Mouse (Mus musculus) CH12.LX (cell line): ENCODE data around the gene Vps13a. TPM values are rescaled to one million over a fixed set of nuclear protein-coding genes. Genes with fewer than 3 reads are reported as not detected.

Experiments used
- DNase-seq: peaks from one replicate; pipeline ENCODE4 v3.0.0-alpha.2; 2013; ENCODE audit errors: extremely low read depth
- H3K27ac ChIP-seq: 2 replicates; pipeline ENCODE4 v1.5.1; 2012; ENCODE audit warnings: low read depth, mild to moderate bottlenecking, control low read depth, moderate library complexity; ENCODE audit not compliant: insufficient read depth
- H3K27me3 ChIP-seq: replicated peaks from 2 replicates; pipeline ENCODE3; 2012; ENCODE audit warnings: inconsistent platforms
- H3K36me3 ChIP-seq, 2 experiments: replicated peaks in 1 of 2; 2 replicates each; pipeline versions ENCODE3 to v1.6.1; 2012; ENCODE audit warnings: inconsistent platforms in 1 of 2, low read length in 1 of 2, mild to moderate bottlenecking in 1 of 2, mixed read lengths in 1 of 2, moderate library complexity in 1 of 2; ENCODE audit not compliant: control insufficient read depth in 1 of 2, insufficient read depth in 1 of 2
- H3K4me1 ChIP-seq, 2 experiments: 2 replicates each; pipeline ENCODE4 v1.6.1; 2012; ENCODE audit warnings: inconsistent platforms in 1 of 2, moderate library complexity in 1 of 2; ENCODE audit not compliant: insufficient read depth in 2 of 2, control insufficient read depth in 1 of 2
- H3K4me2 ChIP-seq: 2 replicates; pipeline ENCODE4 v1.6.1; 2012; ENCODE audit warnings: low read depth, mild to moderate bottlenecking, control low read depth; ENCODE audit not compliant: poor library complexity, insufficient read depth, severe bottlenecking
- H3K4me3 ChIP-seq, 3 experiments: fragments of 150-350 bp in 1 of 3; sonication (generic) in 1 of 3; replicated peaks in 1 of 3; 2 replicates each; pipeline versions ENCODE3 to v1.5.1; 2011 to 2012; ENCODE audit warnings: low read depth in 2 of 3, low read length in 2 of 3, mild to moderate bottlenecking in 2 of 3, moderate library complexity in 2 of 3, control low read depth in 1 of 3, improper control_type of control experiment in 1 of 3, inconsistent platforms in 1 of 3, mixed read lengths in 1 of 3; ENCODE audit not compliant: poor library complexity in 1 of 3
- H3K79me2 ChIP-seq: replicated peaks from 2 replicates; pipeline ENCODE4 v1.6.1; 2012; ENCODE audit warnings: mild to moderate bottlenecking, moderate library complexity; ENCODE audit not compliant: control insufficient read depth, poor library complexity, insufficient read depth, severe bottlenecking; ENCODE audit errors: extremely low read depth
- H3K9ac ChIP-seq: 2 replicates; pipeline ENCODE4 v1.6.1; 2012; ENCODE audit warnings: low read depth, mild to moderate bottlenecking, control low read depth, moderate library complexity; ENCODE audit not compliant: insufficient read depth
- H3K9me3 ChIP-seq: replicated peaks from 2 replicates; pipeline ENCODE3; 2012; ENCODE audit warnings: low read length, inconsistent platforms, mixed read lengths
- BHLHE40 ChIP-seq: IDR thresholded peaks from 2 replicates; pipeline ENCODE4 v1.6.1; 2011; ENCODE audit warnings: mild to moderate bottlenecking, low read depth, low read length, improper control_type of control experiment
- CHD2 ChIP-seq: IDR thresholded peaks from 2 replicates; pipeline ENCODE4 v1.6.1; 2011; ENCODE audit warnings: low read length, improper control_type of control experiment
- E2F4 ChIP-seq: IDR thresholded peaks from 2 replicates; pipeline ENCODE4 v1.6.1; 2011; ENCODE audit warnings: low read depth, low read length, improper control_type of control experiment; ENCODE audit not compliant: insufficient replicate concordance
- ELF1 ChIP-seq: IDR thresholded peaks from 2 replicates; pipeline ENCODE4 v1.6.1; 2014; ENCODE audit warnings: low read depth, mild to moderate bottlenecking, inconsistent platforms, low read length, improper control_type of control experiment
- ETS1 ChIP-seq: conservative IDR thresholded peaks from 2 replicates; pipeline ENCODE4 v1.6.1; 2012; ENCODE audit warnings: low read depth, mild to moderate bottlenecking, inconsistent platforms, low read length, improper control_type of control experiment, moderate library complexity
- GABPA ChIP-seq: IDR thresholded peaks from 2 replicates; pipeline ENCODE4 v1.6.1; 2012; ENCODE audit warnings: low read depth, low read length, improper control_type of control experiment, inconsistent platforms; ENCODE audit not compliant: insufficient replicate concordance
- HCFC1 ChIP-seq: IDR thresholded peaks from 2 replicates; pipeline ENCODE4 v1.6.1; 2012; ENCODE audit warnings: low read depth, mild to moderate bottlenecking, inconsistent platforms, low read length, improper control_type of control experiment
- IRF4 ChIP-seq: IDR thresholded peaks from 2 replicates; pipeline ENCODE4 v1.6.1; 2014; ENCODE audit warnings: low read depth, mild to moderate bottlenecking, inconsistent platforms, low read length, improper control_type of control experiment
- MEF2A ChIP-seq: IDR thresholded peaks from 2 replicates; pipeline ENCODE4 v1.6.1; 2014; ENCODE audit warnings: low read depth, mild to moderate bottlenecking, inconsistent platforms, low read length, improper control_type of control experiment, borderline replicate concordance
- MXI1 ChIP-seq: IDR thresholded peaks from 2 replicates; pipeline ENCODE4 v1.6.1; 2011; ENCODE audit warnings: mild to moderate bottlenecking, low read depth, low read length, improper control_type of control experiment
- NELFE ChIP-seq: IDR thresholded peaks from 2 replicates; pipeline ENCODE4 v1.6.1; 2011; ENCODE audit warnings: low read depth, low read length, improper control_type of control experiment
- NRF1 ChIP-seq: IDR thresholded peaks from 2 replicates; pipeline ENCODE4 v1.6.1; 2014; ENCODE audit warnings: low read depth, mild to moderate bottlenecking, inconsistent platforms, low read length, improper control_type of control experiment, moderate library complexity
- PAX5 ChIP-seq: IDR thresholded peaks from 2 replicates; pipeline ENCODE4 v1.6.1; 2012; ENCODE audit warnings: low read length, inconsistent platforms, mixed read lengths
- POLR2A ChIP-seq: IDR thresholded peaks from 2 replicates; pipeline ENCODE4 v1.6.1; 2011; ENCODE audit warnings: low read depth, mild to moderate bottlenecking, improper control_type of control experiment, low read length
- RCOR1 ChIP-seq: conservative IDR thresholded peaks from 2 replicates; pipeline ENCODE4 v1.6.1; 2012; ENCODE audit warnings: low read depth, mild to moderate bottlenecking, inconsistent platforms, low read length, improper control_type of control experiment
- SIN3A ChIP-seq: IDR thresholded peaks from 2 replicates; pipeline ENCODE4 v1.6.1; 2012; ENCODE audit warnings: low read length, improper control_type of control experiment, inconsistent platforms
- TCF12 ChIP-seq: IDR thresholded peaks from 2 replicates; pipeline ENCODE4 v1.6.1; 2014; ENCODE audit warnings: low read depth, mild to moderate bottlenecking, inconsistent platforms, low read length, improper control_type of control experiment
- UBTF ChIP-seq: IDR thresholded peaks from 2 replicates; pipeline ENCODE4 v1.6.1; 2012; ENCODE audit warnings: low read depth, mild to moderate bottlenecking, inconsistent platforms, low read length, improper control_type of control experiment, moderate library complexity
- USF1 ChIP-seq: IDR thresholded peaks from 2 replicates; pipeline ENCODE4 v1.6.1; 2014; ENCODE audit warnings: low read depth, mild to moderate bottlenecking, inconsistent platforms, low read length, improper control_type of control experiment
- ZC3H11A ChIP-seq: IDR thresholded peaks from 2 replicates; pipeline ENCODE4 v1.6.1; 2012; ENCODE audit warnings: low read depth, mild to moderate bottlenecking, inconsistent platforms, low read length, improper control_type of control experiment
- ZKSCAN1 ChIP-seq: IDR thresholded peaks from 2 replicates; pipeline ENCODE4 v1.6.1; 2012; ENCODE audit warnings: low read depth, inconsistent platforms, low read length, improper control_type of control experiment, borderline replicate concordance
- ZNF384 ChIP-seq: IDR thresholded peaks from 2 replicates; pipeline ENCODE4 v1.6.1; 2012; ENCODE audit warnings: low read depth, low read length, improper control_type of control experiment, inconsistent platforms
- dilution Hi-C: fragments of 300-500 bp; cut with MboI; formaldehyde crosslinking; loops from 2 replicates; pipeline ENCODE4 v1.14.3; 2020; ENCODE audit warnings: low sequenced_read_pairs; ENCODE audit not compliant: extremely low pct_unique_long_range_greater_than_20kb, extremely low pct_ligation_motif_present
- in situ Hi-C: fragments of 300-500 bp; cut with MboI; formaldehyde crosslinking; loops from 3 replicates; pipeline ENCODE4 v1.14.3; 2019; ENCODE audit warnings: low sequenced_read_pairs, low pct_ligation_motif_present, low pct_unique_long_range_greater_than_20kb, mixed read lengths
- polyA plus RNA-seq: library from polyadenylated mRNA; unstranded; fragments of >175 nt; gene quantifications from 2 replicates; pipeline ENCODE4 v1.2.1, GENCODE M21; 2012; ENCODE audit warnings: low read depth; ENCODE audit not compliant: insufficient read length
- total RNA-seq, 2 experiments: library from RNA; depleted of rRNA; stranded (reverse); fragments of 300-350 nt in 1 of 2; fragments of >200 nt in 1 of 2; gene quantifications; 2 replicates each; pipeline ENCODE4 v1.2.3; 2012 to 2014

Vps13a gene
- total RNA-seq (2012; rRNA removed) = 27.8 and 35.9 TPM in 2 replicates
- total RNA-seq (2014; rRNA removed) = 32.5 and 33.5 TPM in 2 replicates
- polyA plus RNA-seq = 31.9 and 36.7 TPM in 2 replicates

DNA sequence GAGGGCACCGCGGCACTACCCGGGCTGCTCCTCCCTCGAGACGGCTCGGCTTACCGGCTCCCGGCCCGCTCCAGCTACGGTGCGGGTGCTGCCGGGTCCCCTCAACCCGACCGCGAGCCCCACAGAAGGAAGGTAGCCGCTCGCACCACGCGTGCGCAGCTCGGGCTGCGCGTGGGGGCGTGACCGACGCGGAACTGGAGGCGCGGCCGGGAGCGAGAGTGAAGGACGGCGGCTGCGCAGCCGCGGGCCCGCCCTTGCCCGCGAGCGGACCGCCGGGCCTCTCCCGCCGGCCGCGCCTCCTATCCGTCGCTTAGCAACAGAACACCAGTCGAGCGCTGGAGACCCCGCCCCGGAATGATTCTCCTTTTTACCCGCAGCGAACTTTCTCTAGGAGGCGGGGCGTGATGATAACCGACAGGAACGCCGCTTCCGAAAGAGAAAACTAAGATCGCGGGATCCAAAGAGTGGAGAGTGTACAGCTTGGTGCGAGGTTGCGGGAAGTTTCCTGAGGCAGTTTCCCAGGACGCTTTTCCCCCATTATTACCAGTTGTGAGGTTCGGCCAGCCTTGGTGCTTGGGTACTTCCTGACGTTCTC lies at the start of gene Vps13a:
Vps13a (minus strand) TSS at position 144 of the 595 bp plus-strand sequence.
- peak within 1 kb of the TSS; percentile 67 for H3K9ac ChIP-seq
- TF ChIP-seq E2F4 = no peak
- no peak for TF ChIP-seq PAX5
- no peak for TF ChIP-seq ZC3H11A
- TF ChIP-seq NRF1 = peak; percentile 99
- TF ChIP-seq IRF4 = peak; percentile 42
- peak; percentile 70 for TF ChIP-seq SIN3A
- peak; percentile 26; the same call in 1 of the 2 replicates for TF ChIP-seq HCFC1
- TF ChIP-seq TCF12 = peak; percentile 28; the same call in 1 of the 2 replicates
- TF ChIP-seq ELF1 = peak; percentile 90
- peak; percentile 72 for TF ChIP-seq POLR2A
- TF ChIP-seq NELFE = peak; percentile 67; the same call in 1 of the 2 replicates
- TF ChIP-seq ETS1 = no peak
- TF ChIP-seq ZNF384 = no peak
- no peak for TF ChIP-seq ZKSCAN1
- TF ChIP-seq MXI1 = peak; percentile 89
- TF ChIP-seq UBTF = peak; percentile 50; the same call in 1 of the 2 replicates
- TF ChIP-seq BHLHE40 = peak; percentile 44; the same call in 1 of the 2 replicates
- no peak for TF ChIP-seq CHD2
- TF ChIP-seq GABPA = no peak
- no peak for TF ChIP-seq RCOR1
- no peak for TF ChIP-seq MEF2A
- no peaks in the 10 kb centered on the region for H3K9me3 ChIP-seq
- in situ Hi-C loops = no loop called here
- peak within 1 kb of the TSS; percentile 79 to 91 (median 87) for H3K4me3 ChIP-seq
- H3K4me1 ChIP-seq = peaks cover 5 to 7% of the 10 kb centered on the region in 2 experiments
- peaks cover 37% of the 10 kb centered on the region for H3K79me2 ChIP-seq
- peaks cover 0 to 1% of the 10 kb centered on the region in 2 experiments for H3K36me3 ChIP-seq
- peaks cover 3% of the 10 kb centered on the region for H3K27me3 ChIP-seq
- dilution Hi-C loops = no loop called here
- H3K4me2 ChIP-seq = peak within 1 kb of the TSS; percentile 57
- peak; percentile 96 for DNase-seq
- peak within 1 kb of the TSS; percentile 30 for H3K27ac ChIP-seq

DNA sequence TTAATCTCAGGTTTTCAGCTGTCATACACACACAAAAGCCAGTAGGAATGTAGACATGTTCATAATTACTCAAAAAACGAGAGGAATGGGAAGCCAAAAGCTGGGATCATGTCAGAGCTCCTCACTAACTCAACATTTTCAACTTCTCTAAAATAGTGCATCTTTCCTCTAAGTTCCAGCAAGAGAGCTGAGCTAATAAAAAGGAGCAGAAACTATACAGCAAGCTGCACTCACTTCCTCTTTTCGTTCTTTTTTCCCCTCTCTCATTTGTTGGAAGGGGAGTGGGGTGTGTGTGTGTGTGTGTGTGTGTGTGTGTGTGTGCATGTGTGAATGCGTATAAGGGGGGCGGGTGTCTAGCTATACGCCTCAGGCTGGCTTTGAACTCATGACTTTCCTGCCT lies 46.9 kb upstream of the Vps13a start:
- Histone ChIP-seq H3K4me3 (no peak overlapping the region), H3K9ac (no peak overlapping the region), H3K4me1 (peaks cover 0 to 11% of the 10 kb centered on the region in 2 experiments; a peak in 2 of 4 replicates), H3K27ac (no peak overlapping the region), H3K9me3 (no peaks in the 10 kb centered on the region), H3K36me3 (no peaks in the 10 kb centered on the region), H3K79me2 (no peaks in the 10 kb centered on the region), H3K27me3 (no peaks in the 10 kb centered on the region), H3K4me2 (peak overlapping the region; percentile 6; the same call in 1 of the 2 replicates)
- DNase-seq = peak; percentile 38
- TF ChIP-seq IRF4 (peak; percentile 26; the same call in 1 of the 2 replicates), USF1 (no peak)
- in situ Hi-C loops = no loop called here
- dilution Hi-C loops = no loop called here
